Mouse (Mus musculus) forebrain, embryonic 12.5 days (tissue): ENCODE data around the gene Cpsf4. TPM values are rescaled to one million over a fixed set of nuclear protein-coding genes. Genes with fewer than 3 reads are reported as not detected.

Source experiments
- ATAC-seq: fragments of 200-750 bp; cut with Nextera tagmentation; 2 replicates; pipeline ENCODE4 v1.8.0; 2017; ENCODE audit warnings: moderate TSS enrichment; ENCODE audit not compliant: low FRiP score
- H3K27ac ChIP-seq: fragments of 300-500 bp; sonication (generic); 2 replicates; pipeline ENCODE4 v1.5.1; 2016; ENCODE audit warnings: mild to moderate bottlenecking
- H3K27me3 ChIP-seq: fragments of 300-500 bp; sonication (generic); 2 replicates; pipeline ENCODE4 v1.6.1; 2016; ENCODE audit warnings: mild to moderate bottlenecking
- H3K36me3 ChIP-seq: fragments of 300-500 bp; sonication (generic); replicated peaks from 2 replicates; pipeline ENCODE4 v1.6.1; 2016; ENCODE audit warnings: mild to moderate bottlenecking
- H3K4me1 ChIP-seq: fragments of 300-500 bp; sonication (generic); 2 replicates; pipeline ENCODE4 v1.6.1; 2016
- H3K4me2 ChIP-seq: fragments of 300-500 bp; sonication (generic); 2 replicates; pipeline ENCODE4 v1.6.1; 2016; ENCODE audit warnings: mild to moderate bottlenecking, moderate library complexity
- H3K4me3 ChIP-seq: fragments of 300-500 bp; sonication (generic); replicated peaks from 2 replicates; pipeline ENCODE4 v1.5.1; 2016; ENCODE audit warnings: mild to moderate bottlenecking
- H3K9ac ChIP-seq: fragments of 300-500 bp; sonication (generic); 2 replicates; pipeline ENCODE4 v1.6.1; 2016; ENCODE audit warnings: mild to moderate bottlenecking
- H3K9me3 ChIP-seq: fragments of 300-500 bp; sonication (generic); 2 replicates; pipeline ENCODE4 v1.6.1; 2016
- WGBS: fragments of 180-500 bp; shearing (Covaris S2); methylation state at CpG from one replicate; pipeline ENCODE4 v1.1.7; 2016; 5-methylcytosine and 5-hydroxymethylcytosine counted together
- polyA plus RNA-seq: library from polyadenylated mRNA; unstranded; fragments of >200 nt; fragmentation: Nextera tagmentation; extraction: Ambion mirVana; gene quantifications from 2 replicates; pipeline ENCODE4 v1.2.1, GENCODE M21; 2016

Gene Cpsf4
- polyA plus RNA-seq, 1 experiment from 2014 or later = 65.7 TPM

GRCm38 (mm10) chr5:145139571-145140519 lies 27.2 kb upstream of the Cpsf4 start, which contains the start of the genes Pdap1 and Bud31:
TSS of gene Pdap1 (minus strand) at chr5:145140238.
TSS of gene Bud31 (plus strand) at chr5:145140362.
- peaks cover 60% of the 10 kb centered on the region for H3K36me3 ChIP-seq
- WGBS = under 1% methylated on average over 84 of the region's 84 CpGs
- H3K9ac ChIP-seq = peak within 1 kb of the TSS; percentile 89
- H3K27ac ChIP-seq = peak within 1 kb of the TSS; percentile 84
- H3K9me3 ChIP-seq = no peaks in the 10 kb centered on the region
- H3K27me3 ChIP-seq = no peaks in the 10 kb centered on the region
- peak; percentile 96 for ATAC-seq
- H3K4me2 ChIP-seq = peak within 1 kb of the TSS; percentile 81
- peaks cover 37% of the 10 kb centered on the region for H3K4me1 ChIP-seq
- H3K4me3 ChIP-seq = peak within 1 kb of the TSS; percentile 80

- no peaks in the 10 kb centered on the region for H3K9me3 ChIP-seq
- ATAC-seq = peak; percentile 7; the same call in 1 of the 2 replicates
- WGBS = under 1% methylated on average over 18 of the region's 18 CpGs
- H3K27me3 ChIP-seq = no peaks in the 10 kb centered on the region
- peak overlapping the region; percentile 84 for H3K27ac ChIP-seq
- peaks cover 60% of the 10 kb centered on the region for H3K36me3 ChIP-seq
- H3K4me2 ChIP-seq = peak overlapping the region; percentile 81
- H3K9ac ChIP-seq = peak overlapping the region; percentile 89
- peaks cover 37% of the 10 kb centered on the region for H3K4me1 ChIP-seq
- peak overlapping the region; percentile 80 for H3K4me3 ChIP-seq
Observed at GRCm38 (mm10) chr5:145140611-145141010, 26.4 kb upstream of the Cpsf4 start.

GRCm38 (mm10) chr5:145147748-145148147 lies 19.3 kb upstream of the Cpsf4 start:
- no peak for ATAC-seq
- WGBS = 95% methylated on average over 5 of the region's 5 CpGs

GRCm38 (mm10) chr5:145149294-145149693 lies 17.7 kb upstream of the Cpsf4 start:
- Histone ChIP-seq H3K9me3 (no peaks in the 10 kb centered on the region), H3K4me1 (no peaks in the 10 kb centered on the region), H3K36me3 (peaks cover 99% of the 10 kb centered on the region), H3K9ac (no peak overlapping the region), H3K4me3 (no peak overlapping the region), H3K27ac (no peak overlapping the region), H3K4me2 (no peak overlapping the region), H3K27me3 (no peaks in the 10 kb centered on the region)
- ATAC-seq = no peak
- WGBS = 95% methylated on average over 6 of the region's 6 CpGs

More at GRCm38 (mm10) chr5:145147748-145148147, 19.3 kb upstream of the Cpsf4 start:
- Histone ChIP-seq H3K4me2 (no peak overlapping the region), H3K4me3 (no peak overlapping the region), H3K9ac (no peak overlapping the region), H3K9me3 (no peaks in the 10 kb centered on the region), H3K27me3 (no peaks in the 10 kb centered on the region), H3K27ac (no peak overlapping the region), H3K4me1 (no peaks in the 10 kb centered on the region), H3K36me3 (peaks cover 100% of the 10 kb centered on the region)

- no peak overlapping the region for H3K9ac ChIP-seq
- H3K27me3 ChIP-seq = no peaks in the 10 kb centered on the region
- no peak overlapping the region for H3K4me2 ChIP-seq
- H3K9me3 ChIP-seq = no peaks in the 10 kb centered on the region
- no peak for ATAC-seq
- peaks cover 88% of the 10 kb centered on the region for H3K36me3 ChIP-seq
- WGBS = 93% methylated on average over 5 of the region's 5 CpGs
- no peak overlapping the region for H3K27ac ChIP-seq
- no peak overlapping the region for H3K4me3 ChIP-seq
- no peaks in the 10 kb centered on the region for H3K4me1 ChIP-seq
Observed at GRCm38 (mm10) chr5:145152690-145153089, 14.3 kb upstream of the Cpsf4 start.

- Histone ChIP-seq H3K4me3 (no peak overlapping the region), H3K36me3 (peaks cover 68% of the 10 kb centered on the region), H3K27ac (no peak overlapping the region), H3K4me1 (peaks cover 10% of the 10 kb centered on the region), H3K9me3 (no peaks in the 10 kb centered on the region), H3K27me3 (no peaks in the 10 kb centered on the region), H3K4me2 (no peak overlapping the region), H3K9ac (no peak overlapping the region)
- no peak for ATAC-seq
- 93% methylated on average over 14 of the region's 14 CpGs for WGBS
Observed at GRCm38 (mm10) chr5:145161361-145161760, 5.7 kb upstream of the Cpsf4 start.

- H3K4me2 ChIP-seq = no peak overlapping the region
- no peaks in the 10 kb centered on the region for H3K9me3 ChIP-seq
- no peak for ATAC-seq
- peaks cover 41% of the 10 kb centered on the region for H3K36me3 ChIP-seq
- H3K27ac ChIP-seq = no peak overlapping the region
- H3K9ac ChIP-seq = no peak overlapping the region
- H3K4me1 ChIP-seq = peaks cover 28% of the 10 kb centered on the region
- no peaks in the 10 kb centered on the region for H3K27me3 ChIP-seq
- WGBS = 82% methylated on average over 3 of the region's 3 CpGs
- no peak overlapping the region for H3K4me3 ChIP-seq
Observed at GRCm38 (mm10) chr5:145164710-145165109, 2.3 kb upstream of the Cpsf4 start.

GRCm38 (mm10) chr5:145165184-145165583 lies 1.8 kb upstream of the Cpsf4 start:
- no peak overlapping the region for H3K4me3 ChIP-seq
- WGBS = 89% methylated on average over 15 of the region's 15 CpGs

GRCm38 (mm10) chr5:145167306-145167661 lies 271 bp downstream of the Cpsf4 start:
- Histone ChIP-seq H3K4me1 (peaks cover 28% of the 10 kb centered on the region), H3K9me3 (no peaks in the 10 kb centered on the region), H3K27me3 (no peaks in the 10 kb centered on the region), H3K4me2 (peak overlapping the region; percentile 92), H3K27ac (peak overlapping the region; percentile 79), H3K4me3 (peak overlapping the region; percentile 76), H3K9ac (peak overlapping the region; percentile 93), H3K36me3 (peaks cover 33% of the 10 kb centered on the region)
- WGBS = 0% methylated on average over 28 of the region's 28 CpGs
- ATAC-seq = peak; percentile 71

More at GRCm38 (mm10) chr5:145165184-145165583, 1.8 kb upstream of the Cpsf4 start:
- Histone ChIP-seq H3K36me3 (peaks cover 37% of the 10 kb centered on the region), H3K9me3 (no peaks in the 10 kb centered on the region), H3K4me1 (peaks cover 28% of the 10 kb centered on the region), H3K27ac (no peak overlapping the region), H3K27me3 (no peaks in the 10 kb centered on the region), H3K4me2 (no peak overlapping the region), H3K9ac (no peak overlapping the region)
- no peak for ATAC-seq

GRCm38 (mm10) chr5:145178461-145178980 lies 11.5 kb downstream of the Cpsf4 start:
- H3K36me3 ChIP-seq = peaks cover 98% of the 10 kb centered on the region
- no peak overlapping the region for H3K4me3 ChIP-seq
- H3K9me3 ChIP-seq = no peaks in the 10 kb centered on the region
- no peak for ATAC-seq
- no peaks in the 10 kb centered on the region for H3K27me3 ChIP-seq
- no peaks in the 10 kb centered on the region for H3K4me1 ChIP-seq
- no peak overlapping the region for H3K9ac ChIP-seq
- 90% methylated on average over 18 of the region's 18 CpGs for whole genome bisulfite sequencing
- no peak overlapping the region for H3K27ac ChIP-seq
- H3K4me2 ChIP-seq = no peak overlapping the region

- H3K36me3 ChIP-seq = peaks cover 73% of the 10 kb centered on the region
- H3K4me3 ChIP-seq = no peak overlapping the region
- H3K27ac ChIP-seq = no peak overlapping the region
- H3K9me3 ChIP-seq = no peaks in the 10 kb centered on the region
- no peak overlapping the region for H3K4me2 ChIP-seq
- no peaks in the 10 kb centered on the region for H3K27me3 ChIP-seq
- no peak overlapping the region for H3K9ac ChIP-seq
- WGBS = 93% methylated on average over 2 of the region's 2 CpGs
- peaks cover 8% of the 10 kb centered on the region for H3K4me1 ChIP-seq
- no peak for ATAC-seq
Observed at GRCm38 (mm10) chr5:145185244-145185643, 18.2 kb downstream of the Cpsf4 start.

- no peak overlapping the region for H3K4me2 ChIP-seq
- H3K27ac ChIP-seq = no peak overlapping the region
- no peak for ATAC-seq
- no peaks in the 10 kb centered on the region for H3K9me3 ChIP-seq
- H3K9ac ChIP-seq = no peak overlapping the region
- H3K36me3 ChIP-seq = peaks cover 39% of the 10 kb centered on the region
- WGBS = 95% methylated on average over 6 of the region's 6 CpGs
- no peak overlapping the region for H3K4me3 ChIP-seq
- peaks cover 12% of the 10 kb centered on the region for H3K4me1 ChIP-seq
- H3K27me3 ChIP-seq = no peaks in the 10 kb centered on the region
Observed at GRCm38 (mm10) chr5:145189416-145189815, 22.4 kb downstream of the Cpsf4 start.
